Mouse (Mus musculus) midbrain, embryonic 16.5 days (tissue): ENCODE measurements around the gene Pzp. TPM values are rescaled to one million over a fixed set of nuclear protein-coding genes. Genes with fewer than 3 reads are reported as not detected.

Experiments used
- ATAC-seq: fragments of 200-750 bp; cut with Nextera tagmentation; 2 replicates; pipeline ENCODE4 v1.8.0; 2017; ENCODE audit warnings: moderate TSS enrichment
- H3K27ac ChIP-seq: fragments of 300-500 bp; sonication (generic); 2 replicates; pipeline ENCODE4 v1.5.1; 2014; ENCODE audit warnings: mild to moderate bottlenecking, low read length, mixed read lengths
- H3K27me3 ChIP-seq: fragments of 300-500 bp; sonication (generic); 2 replicates; pipeline ENCODE4 v1.6.1; 2014; ENCODE audit warnings: low read depth, low read length, mixed read lengths; ENCODE audit not compliant: control insufficient read depth, insufficient read depth
- H3K36me3 ChIP-seq: fragments of 300-500 bp; sonication (generic); 2 replicates; pipeline ENCODE4 v1.6.1; 2014; ENCODE audit warnings: mild to moderate bottlenecking, low read length, moderate library complexity, mixed read lengths; ENCODE audit not compliant: control insufficient read depth, insufficient read depth
- H3K4me1 ChIP-seq: fragments of 300-500 bp; sonication (generic); 2 replicates; pipeline ENCODE4 v1.6.1; 2014; ENCODE audit warnings: mild to moderate bottlenecking, low read length, mixed read lengths; ENCODE audit not compliant: control insufficient read depth, insufficient read depth
- H3K4me2 ChIP-seq: fragments of 300-500 bp; sonication (generic); 2 replicates; pipeline ENCODE4 v1.6.1; 2014; ENCODE audit warnings: mild to moderate bottlenecking, low read length, mixed read lengths
- H3K4me3 ChIP-seq: fragments of 300-500 bp; sonication (generic); 2 replicates; pipeline ENCODE4 v1.5.1; 2014; ENCODE audit warnings: low read depth, mild to moderate bottlenecking, low read length, moderate library complexity, mixed read lengths
- H3K9ac ChIP-seq: fragments of 300-500 bp; sonication (generic); 2 replicates; pipeline ENCODE4 v1.6.1; 2014; ENCODE audit warnings: low read depth, low read length, mixed read lengths
- H3K9me3 ChIP-seq: fragments of 300-500 bp; sonication (generic); replicated peaks from 2 replicates; pipeline ENCODE4 v1.6.1; 2014; ENCODE audit warnings: mild to moderate bottlenecking, low read length, mixed read lengths; ENCODE audit not compliant: control insufficient read depth, poor library complexity, severe bottlenecking
- WGBS: fragments of 180-500 bp; shearing (Covaris S2); extraction: QIAGEN DNeasy Blood & Tissue Kit; methylation state at CpG from one replicate; pipeline ENCODE4 v1.1.7; 2014; 5-methylcytosine and 5-hydroxymethylcytosine counted together
- polyA plus RNA-seq: library from polyadenylated mRNA; unstranded; fragments of >200 nt; fragmentation: Nextera tagmentation; extraction: Ambion mirVana; gene quantifications from 2 replicates; pipeline ENCODE4 v1.2.1, GENCODE M21; 2015

Gene Pzp
- polyA plus RNA-seq, 1 experiment from 2014 or later = not detected

GRCm38 (mm10) chr6:128494646-128495331 is 31.7 kb downstream of the Pzp start:
- no peak overlapping the region for H3K27ac ChIP-seq
- H3K4me3 ChIP-seq = no peak overlapping the region
- no peaks in the 10 kb centered on the region for H3K27me3 ChIP-seq
- ATAC-seq = no peak
- 69% methylated on average over 15 of the region's 15 CpGs for WGBS
- no peaks in the 10 kb centered on the region for H3K9me3 ChIP-seq
- no peak overlapping the region for H3K4me2 ChIP-seq
- H3K9ac ChIP-seq = no peak overlapping the region
- H3K4me1 ChIP-seq = no peaks in the 10 kb centered on the region
- H3K36me3 ChIP-seq = no peaks in the 10 kb centered on the region

DNA sequence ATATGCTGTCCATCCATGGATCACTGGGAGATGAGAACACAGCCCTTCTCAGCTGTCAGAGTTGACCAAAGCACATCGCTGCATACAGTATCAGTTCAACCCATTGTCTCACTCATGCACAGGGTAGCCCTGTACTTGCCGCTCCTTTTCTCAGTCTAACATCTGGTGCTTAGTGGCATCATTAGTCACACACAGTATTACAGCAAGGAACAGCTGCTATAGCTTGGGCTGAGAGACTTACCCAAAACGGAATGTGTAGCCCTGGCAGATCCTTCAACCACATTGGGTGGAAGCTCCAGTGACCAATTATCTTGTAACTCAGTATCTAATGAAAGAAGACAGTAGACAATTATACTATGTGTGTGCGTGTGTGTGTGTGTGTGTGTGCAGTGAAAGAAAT is 34.6 kb downstream of the Pzp start:
- H3K36me3 ChIP-seq = no peaks in the 10 kb centered on the region
- WGBS = 85% methylated on average over 4 of the region's 4 CpGs
- H3K27ac ChIP-seq = no peak overlapping the region
- H3K9ac ChIP-seq = no peak overlapping the region
- H3K9me3 ChIP-seq = no peaks in the 10 kb centered on the region
- no peaks in the 10 kb centered on the region for H3K4me1 ChIP-seq
- H3K4me3 ChIP-seq = no peak overlapping the region
- no peak overlapping the region for H3K4me2 ChIP-seq
- no peaks in the 10 kb centered on the region for H3K27me3 ChIP-seq
- ATAC-seq = no peak

DNA sequence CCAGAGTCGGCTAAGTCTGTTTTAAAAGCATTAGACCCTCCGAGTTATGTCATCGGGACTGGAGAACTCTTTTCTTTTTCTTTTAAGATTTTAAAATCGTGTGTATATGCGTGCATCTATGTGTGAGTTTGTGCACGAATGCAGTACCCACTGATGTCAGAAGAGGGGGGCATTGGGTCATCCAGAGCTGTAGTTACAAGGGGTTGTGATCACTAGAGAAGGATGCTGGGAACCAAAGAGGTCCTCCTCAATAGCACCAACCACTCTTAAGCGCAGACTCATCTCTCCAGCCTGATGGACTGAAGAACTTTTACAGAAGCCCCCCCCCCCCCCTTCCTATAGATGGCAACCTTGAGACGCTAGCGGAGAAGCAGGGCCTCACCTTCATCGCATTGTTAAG is 36.4 kb downstream of the Pzp start:
- Histone ChIP-seq H3K4me2 (no peak overlapping the region), H3K36me3 (no peaks in the 10 kb centered on the region), H3K9ac (no peak overlapping the region), H3K27me3 (no peaks in the 10 kb centered on the region), H3K4me3 (no peak overlapping the region), H3K9me3 (no peaks in the 10 kb centered on the region), H3K4me1 (no peaks in the 10 kb centered on the region), H3K27ac (no peak overlapping the region)
- no peak for ATAC-seq
- 97% methylated on average over 10 of the region's 10 CpGs for WGBS

GRCm38 (mm10) chr6:128487736-128488135 is 38.8 kb downstream of the Pzp start:
- Histone ChIP-seq H3K9me3 (no peaks in the 10 kb centered on the region), H3K27me3 (no peaks in the 10 kb centered on the region), H3K27ac (no peak overlapping the region), H3K9ac (no peak overlapping the region), H3K4me2 (no peak overlapping the region), H3K36me3 (no peaks in the 10 kb centered on the region), H3K4me3 (no peak overlapping the region), H3K4me1 (no peaks in the 10 kb centered on the region)
- no peak for ATAC-seq
- 89% methylated on average over 11 of the region's 11 CpGs for WGBS

DNA sequence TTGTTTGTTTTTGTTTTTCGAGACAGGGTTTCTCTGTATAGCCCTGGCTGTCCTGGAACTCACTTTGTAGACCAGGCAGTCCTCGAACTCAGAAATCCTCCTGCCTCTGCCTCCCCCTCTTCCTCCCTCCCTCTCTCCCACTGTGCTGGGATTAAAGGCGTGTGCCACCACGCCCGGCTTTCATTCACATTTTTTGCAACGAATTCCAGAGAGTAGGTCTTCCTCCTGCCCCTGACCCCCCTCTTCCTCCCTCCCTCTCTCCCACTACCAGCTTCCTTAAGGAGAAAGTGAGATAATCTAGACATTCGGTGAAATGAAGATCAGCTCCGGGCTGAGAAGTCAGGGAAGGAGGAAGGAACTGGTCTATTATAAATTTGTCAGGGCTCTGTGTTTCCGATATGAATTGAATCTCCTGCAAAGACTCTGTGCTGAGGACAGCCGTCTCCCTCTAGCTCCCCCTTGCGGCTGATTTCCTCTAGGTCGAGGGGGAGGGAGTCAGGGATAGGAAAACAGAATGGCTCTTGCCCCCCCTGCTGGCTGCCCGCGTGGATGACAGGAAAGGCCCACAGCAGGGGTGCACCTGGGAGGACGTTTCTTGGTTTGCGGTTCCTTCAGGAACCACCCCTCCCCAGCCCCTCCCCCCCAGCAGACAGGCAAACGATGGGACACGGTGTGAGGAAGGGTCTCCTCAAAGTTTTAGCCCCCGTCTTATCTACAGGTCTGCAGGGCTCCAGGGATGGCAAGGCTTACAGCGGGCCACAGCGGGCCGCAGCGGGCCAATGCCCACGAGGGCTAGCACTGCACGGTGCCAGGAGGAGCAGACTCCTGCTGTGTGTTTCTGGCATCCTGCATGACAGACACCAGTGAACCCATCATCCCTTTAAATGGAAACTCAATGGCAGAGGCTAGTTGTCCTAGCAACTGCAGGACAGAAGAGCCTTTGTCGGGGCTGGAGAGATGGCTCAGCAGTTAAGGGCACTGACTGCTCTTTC is 46.8 kb downstream of the Pzp start:
- Histone ChIP-seq H3K4me1 (no peaks in the 10 kb centered on the region; the same call in 1 of the 2 replicates), H3K36me3 (no peaks in the 10 kb centered on the region), H3K4me3 (peak overlapping the region; percentile 8), H3K27me3 (no peaks in the 10 kb centered on the region), H3K9ac (peak overlapping the region; percentile 16; the same call in 1 of the 2 replicates), H3K4me2 (peak overlapping the region; percentile 42), H3K27ac (no peak overlapping the region), H3K9me3 (no peaks in the 10 kb centered on the region)
- WGBS = 20% methylated on average over 25 of the region's 26 CpGs
- peak; percentile 91 for ATAC-seq

DNA sequence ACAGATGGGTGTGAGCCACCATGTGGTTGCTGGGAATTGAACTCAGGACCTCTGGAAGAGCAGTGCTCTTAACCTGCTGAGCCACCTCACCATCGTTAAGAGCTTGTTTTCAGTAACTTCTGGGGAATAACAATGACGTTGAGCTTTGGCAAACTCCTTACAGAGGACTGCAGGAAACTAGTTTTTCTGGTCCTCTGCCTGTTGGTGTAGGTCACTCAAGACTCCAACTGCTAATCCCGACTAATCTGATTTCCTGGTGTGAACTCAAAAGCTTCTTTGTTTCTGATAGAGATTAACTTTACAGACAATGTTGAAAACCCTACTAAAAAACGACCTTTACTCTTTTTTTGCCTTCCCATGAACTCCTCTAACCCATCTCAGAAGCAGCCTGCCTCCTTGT is 49.0 kb downstream of the Pzp start:
- no peaks in the 10 kb centered on the region for H3K9me3 ChIP-seq
- WGBS = 7% methylated on average over 4 of the region's 4 CpGs

GRCm38 (mm10) chr6:128474112-128474511 is 52.4 kb downstream of the Pzp start:
- no peak overlapping the region for H3K27ac ChIP-seq
- no peaks in the 10 kb centered on the region for H3K36me3 ChIP-seq
- H3K27me3 ChIP-seq = no peaks in the 10 kb centered on the region
- no peak for ATAC-seq
- 95% methylated on average over 6 of the region's 6 CpGs for WGBS
- H3K4me3 ChIP-seq = no peak overlapping the region
- no peak overlapping the region for H3K9ac ChIP-seq
- H3K4me2 ChIP-seq = no peak overlapping the region
- no peaks in the 10 kb centered on the region; the same call in 1 of the 2 replicates for H3K4me1 ChIP-seq
- no peaks in the 10 kb centered on the region for H3K9me3 ChIP-seq

More for the DNA sequence above, 49.0 kb downstream of the Pzp start:
- H3K27ac ChIP-seq = no peak overlapping the region
- no peaks in the 10 kb centered on the region for H3K36me3 ChIP-seq
- no peaks in the 10 kb centered on the region for H3K27me3 ChIP-seq
- H3K4me2 ChIP-seq = no peak overlapping the region
- no peak for ATAC-seq
- no peak overlapping the region for H3K4me3 ChIP-seq
- H3K4me1 ChIP-seq = no peaks in the 10 kb centered on the region; the same call in 1 of the 2 replicates
- no peak overlapping the region for H3K9ac ChIP-seq

- H3K9ac ChIP-seq = no peak overlapping the region
- no peak overlapping the region for H3K4me3 ChIP-seq
- H3K27ac ChIP-seq = no peak overlapping the region
- 15% methylated on average over 11 of the region's 12 CpGs for WGBS
- H3K9me3 ChIP-seq = no peaks in the 10 kb centered on the region
- no peaks in the 10 kb centered on the region for H3K36me3 ChIP-seq
- H3K4me1 ChIP-seq = no peaks in the 10 kb centered on the region; the same call in 1 of the 2 replicates
- no peaks in the 10 kb centered on the region for H3K27me3 ChIP-seq
- H3K4me2 ChIP-seq = no peak overlapping the region
- no peak for ATAC-seq
Measured at GRCm38 (mm10) chr6:128469451-128469850, 57.1 kb downstream of the Pzp start.

GRCm38 (mm10) chr6:128467298-128467697 is 59.2 kb downstream of the Pzp start:
- no peaks in the 10 kb centered on the region; the same call in 1 of the 2 replicates for H3K4me1 ChIP-seq
- H3K4me3 ChIP-seq = no peak overlapping the region
- ATAC-seq = no peak
- no peak overlapping the region for H3K4me2 ChIP-seq
- H3K9ac ChIP-seq = no peak overlapping the region
- no peaks in the 10 kb centered on the region for H3K27me3 ChIP-seq
- H3K27ac ChIP-seq = no peak overlapping the region
- 50% methylated on average over 2 of the region's 2 CpGs for WGBS
- no peaks in the 10 kb centered on the region for H3K9me3 ChIP-seq
- H3K36me3 ChIP-seq = no peaks in the 10 kb centered on the region
